14 mouse cellular contexts compared by ENCODE assay signal in the genomic region with DNA sequence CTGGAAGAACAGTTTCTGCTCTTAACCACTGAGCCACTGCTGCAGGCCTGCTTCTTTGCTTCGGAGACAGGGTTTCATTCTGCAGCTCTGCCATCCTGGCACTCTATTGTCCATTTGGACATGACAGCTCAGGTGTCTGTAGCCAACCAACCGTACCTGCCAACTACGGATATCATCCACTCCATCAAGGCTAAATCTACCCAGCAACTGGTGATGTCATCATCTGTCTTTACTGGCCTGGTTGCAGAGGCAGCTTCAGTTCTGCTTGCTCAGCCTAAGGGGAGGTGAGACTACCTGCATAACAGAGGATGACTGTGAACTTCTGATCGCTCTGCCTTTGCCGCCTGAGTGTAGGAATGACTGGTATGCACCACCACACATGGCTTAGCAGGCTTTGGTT. TPM values are rescaled to one million over a fixed set of nuclear protein-coding genes. Genes with fewer than 3 reads are reported as not detected.
DNase-seq lines count a peak whose midpoint lies in the region; ATAC-seq lines count a peak whose summit lies in the region.
"Had no signal": no experiment of that assay in that cellular context is flagged by ENCODE, and none has a peak within 500 bp of the region (broad histone marks: within the 10 kb centered on the region; RNA-seq: fewer than 3 reads in every experiment).

No protein-coding gene starts in this region.

- no peak overlapping the region for H3K9ac ChIP-seq in kidney, embryonic 16.5 days (replicated peaks; ENCODE audit: low read length)
- H3K9ac ChIP-seq in forebrain, embryonic 15.5 days (replicated peaks): no peak overlapping the region
- H3K9ac ChIP-seq: forebrain, postnatal 0 days; heart, embryonic 15.5 days; limb, embryonic 12.5 days; liver, postnatal 0 days had no signal

- H3K27ac ChIP-seq in kidney, embryonic 16.5 days (ENCODE audit: low read length): no peak overlapping the region
- no peak overlapping the region for H3K27ac ChIP-seq in forebrain, embryonic 15.5 days (replicated peaks)
- H3K27ac ChIP-seq: heart, embryonic 15.5 days had no signal

- no peak overlapping the region for H3K4me3 ChIP-seq in kidney, embryonic 16.5 days (ENCODE audit: low read length)
- H3K4me3 ChIP-seq in forebrain, embryonic 15.5 days: no peak overlapping the region
- H3K4me3 ChIP-seq: heart, embryonic 15.5 days; limb, embryonic 12.5 days had no signal

- peaks cover 14% of the 10 kb centered on the region; the same call in 1 of the 2 replicates for H3K27me3 ChIP-seq in kidney, embryonic 16.5 days (ENCODE audit: insufficient read depth, low read length)
- peaks cover 10% of the 10 kb centered on the region; the same call in 1 of the 2 replicates for H3K27me3 ChIP-seq in forebrain, embryonic 15.5 days

- no peak overlapping the region for H3K4me2 ChIP-seq in kidney, embryonic 16.5 days (replicated peaks; ENCODE audit: low read depth, low read length)
- H3K4me2 ChIP-seq in forebrain, embryonic 15.5 days (replicated peaks): no peak overlapping the region
- H3K4me2 ChIP-seq: heart, embryonic 15.5 days; limb, embryonic 12.5 days had no signal

- WGBS in kidney, embryonic 16.5 days: 66% methylated on average over 5 of the region's 5 CpGs
- WGBS in forebrain, embryonic 15.5 days: 79% methylated on average over 5 of the region's 5 CpGs

- ATAC-seq in kidney, embryonic 16.5 days (ENCODE audit: low FRiP score, low TSS enrichment): no peak
- ATAC-seq in forebrain, embryonic 15.5 days (replicated peaks): no peak
- ATAC-seq: forebrain, postnatal 0 days; liver, postnatal 0 days had no signal

- H3K4me1 ChIP-seq in kidney, embryonic 16.5 days (ENCODE audit: insufficient read depth, low read length): peaks cover 7% of the 10 kb centered on the region; the same call in 1 of the 2 replicates
- H3K4me1 ChIP-seq in forebrain, embryonic 15.5 days: peaks cover 12% of the 10 kb centered on the region

- DNase-seq in kidney, adult 11 months: peak; percentile 62
- peak; percentile 24 for DNase-seq in B cell, adult 2 months
- DNase-seq in ZHBTc4 (ENCODE audit: low read depth, low spot score): peak; percentile 51
- peak; percentile 72 for DNase-seq in kidney, postnatal 14 days
- DNase-seq in thymus, postnatal 25 days: no peak
- no peak for DNase-seq in urinary bladder, postnatal 4 days (ENCODE audit: low spot score in 2 of 2)
- DNase-seq: forebrain, postnatal 0 days; liver, postnatal 0 days had no signal

- peaks cover 3% of the 10 kb centered on the region; the same call in 1 of the 2 replicates for H3K9me3 ChIP-seq in kidney, embryonic 16.5 days (ENCODE audit: low read length)
- H3K9me3 ChIP-seq in forebrain, embryonic 15.5 days: no peaks in the 10 kb centered on the region
- H3K9me3 ChIP-seq: heart, embryonic 15.5 days had no signal

- no peaks in the 10 kb centered on the region for H3K36me3 ChIP-seq in kidney, embryonic 16.5 days (ENCODE audit: insufficient read depth, low read length)
- no peaks in the 10 kb centered on the region for H3K36me3 ChIP-seq in forebrain, embryonic 15.5 days
- H3K36me3 ChIP-seq: heart, embryonic 15.5 days; limb, embryonic 12.5 days had no signal

RNA-seq across cellular contexts. Expression of a gene that starts 1.6 kb away (rescaled TPM):
- 1.7 and 2.0 TPM in 2 replicates for polyA plus RNA-seq in kidney, embryonic 16.5 days (2015; fragmentation: Nextera tagmentation; extraction: Ambion mirVana)
- polyA plus RNA-seq in forebrain, embryonic 15.5 days (2015; fragmentation: Nextera tagmentation; extraction: Ambion mirVana): 1.3 and 1.5 TPM in 2 replicates

RNA-seq across cellular contexts. Expression of a gene that starts 36.3 kb away (rescaled TPM):
- not detected in 2 replicates for polyA plus RNA-seq in kidney, embryonic 16.5 days (2015; fragmentation: Nextera tagmentation; extraction: Ambion mirVana)
- polyA plus RNA-seq in forebrain, embryonic 15.5 days (2015; fragmentation: Nextera tagmentation; extraction: Ambion mirVana): not detected in 2 replicates
- polyA plus RNA-seq: forebrain, postnatal 0 days; heart, embryonic 15.5 days; limb, embryonic 12.5 days; liver, postnatal 0 days; midbrain, embryonic 11.5 days; stomach, embryonic 16.5 days had no signal

Comparison
In these comparisons a context has a peak if more than half of its experiments do, and no peak if none do; other contexts are left out.
1. DNase-seq: peak in kidney, adult 11 months (single experiment), B cell, adult 2 months (2 of 2), ZHBTc4 (single experiment) and kidney, postnatal 14 days (single experiment); none in thymus, postnatal 25 days (single experiment) and urinary bladder, postnatal 4 days (0 of 2).